Mouse (Mus musculus) myocyte (in vitro differentiated cells): ENCODE measurements at regions not wholly inside any gene's neighbourhood (a gene's known extent, or its start where the extent isn't known, plus 50 kb on each side); places are given as distances from the start of the nearest gene placed in this dataset.

Experiments used
- CEBPB ChIP-seq: IDR thresholded peaks from 2 replicates; pipeline ENCODE4 v1.6.1; 2011; ENCODE audit warnings: mild to moderate bottlenecking, moderate library complexity; ENCODE audit not compliant: poor library complexity, insufficient read depth, severe bottlenecking
- MAX ChIP-seq: IDR thresholded peaks from one replicate; pipeline ENCODE4 v1.6.1; 2011; ENCODE audit warnings: low read depth, mild to moderate bottlenecking, control low read depth
- MYOD1 ChIP-seq, 3 experiments: IDR thresholded peaks; one replicate each; pipeline ENCODE4 v1.6.1; 2011; ENCODE audit warnings: control low read depth in 2 of 3, low read depth in 2 of 3, mild to moderate bottlenecking in 2 of 3, moderate library complexity in 1 of 3; ENCODE audit not compliant: insufficient read length in 2 of 3, control insufficient read depth in 1 of 3
- MYOG ChIP-seq, 3 experiments: IDR thresholded peaks; one replicate each; pipeline ENCODE4 v1.6.1; 2011; ENCODE audit warnings: control low read depth in 2 of 3, low read depth in 2 of 3, mild to moderate bottlenecking in 2 of 3; ENCODE audit not compliant: insufficient read length in 2 of 3, control insufficient read depth in 1 of 3, insufficient read depth in 1 of 3
- POLR2A ChIP-seq: IDR thresholded peaks from one replicate; pipeline ENCODE4 v1.6.1; 2011; ENCODE audit warnings: low read depth, mild to moderate bottlenecking, control low read depth, moderate library complexity; ENCODE audit not compliant: insufficient read length
- POLR2AphosphoS2 ChIP-seq: IDR thresholded peaks from one replicate; pipeline ENCODE4 v1.6.1; 2011; ENCODE audit warnings: low read depth, control low read depth; ENCODE audit not compliant: insufficient read length
- REST ChIP-seq: IDR thresholded peaks from one replicate; pipeline ENCODE4 v1.6.1; 2011; ENCODE audit warnings: mild to moderate bottlenecking, control low read depth, moderate library complexity; ENCODE audit not compliant: insufficient read depth, insufficient read length
- SRF ChIP-seq: IDR thresholded peaks from one replicate; pipeline ENCODE4 v1.6.1; 2011; ENCODE audit warnings: low read depth; ENCODE audit not compliant: control insufficient read depth, insufficient read length
- TCF12 ChIP-seq: IDR thresholded peaks from one replicate; pipeline ENCODE4 v1.6.1; 2011; ENCODE audit warnings: mild to moderate bottlenecking, control low read depth; ENCODE audit not compliant: poor library complexity, insufficient read depth, severe bottlenecking
- TCF3 ChIP-seq: IDR thresholded peaks from one replicate; pipeline ENCODE4 v1.6.1; 2011; ENCODE audit warnings: low read depth, control low read depth; ENCODE audit not compliant: insufficient read length
- USF1 ChIP-seq: IDR thresholded peaks from one replicate; pipeline ENCODE4 v1.6.1; 2011; ENCODE audit warnings: low read depth, mild to moderate bottlenecking, control low read depth, moderate library complexity

DNA sequence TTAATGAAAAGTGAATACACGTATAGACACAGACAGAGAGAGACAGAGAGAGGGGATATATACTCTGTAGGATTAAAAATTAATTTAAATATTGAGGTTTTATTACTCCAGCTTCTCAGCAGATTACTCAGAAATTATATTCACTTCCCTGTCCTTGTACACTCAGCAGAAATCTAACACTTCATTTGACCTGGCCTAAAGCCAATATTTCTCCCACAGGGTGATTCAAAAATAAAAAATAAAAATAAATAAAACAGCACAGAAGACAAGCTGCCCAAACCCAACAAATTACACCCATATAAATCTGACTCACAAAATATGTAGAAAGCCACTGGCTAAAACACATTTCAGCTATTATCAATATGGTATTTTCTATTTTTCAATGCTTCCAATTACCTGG, 334.8 kb downstream of the Gm11361 start:
- TF ChIP-seq MAX (no peak), MYOG (IDR thresholded peaks at IDR 0.05; ENCODE audit: control insufficient read depth in 1 of 3, insufficient read depth in 1 of 3, insufficient read length in 2 of 3, low read depth in 2 of 3) (no peak), USF1 (no peak), MYOD1 (IDR thresholded peaks at IDR 0.05; ENCODE audit: control insufficient read depth in 1 of 3, insufficient read length in 2 of 3, low read depth in 2 of 3) (no peak), POLR2AphosphoS2 (no peak), POLR2A (no peak), CEBPB (no peak), REST (no peak), TCF12 (no peak), TCF3 (no peak), SRF (no peak)
